Mouse (Mus musculus): ENCODE measurements around the gene Plin1. TPM values are rescaled to one million over a fixed set of nuclear protein-coding genes. Genes with fewer than 3 reads are reported as not detected.

The Plin1 gene
- polyA plus RNA-seq (2011; ENCODE audit: insufficient read depth, insufficient read length, low replicate concordance, missing spikeins): 2.3 TPM in 1 of 2 replicates, not detected in the other

DNA sequence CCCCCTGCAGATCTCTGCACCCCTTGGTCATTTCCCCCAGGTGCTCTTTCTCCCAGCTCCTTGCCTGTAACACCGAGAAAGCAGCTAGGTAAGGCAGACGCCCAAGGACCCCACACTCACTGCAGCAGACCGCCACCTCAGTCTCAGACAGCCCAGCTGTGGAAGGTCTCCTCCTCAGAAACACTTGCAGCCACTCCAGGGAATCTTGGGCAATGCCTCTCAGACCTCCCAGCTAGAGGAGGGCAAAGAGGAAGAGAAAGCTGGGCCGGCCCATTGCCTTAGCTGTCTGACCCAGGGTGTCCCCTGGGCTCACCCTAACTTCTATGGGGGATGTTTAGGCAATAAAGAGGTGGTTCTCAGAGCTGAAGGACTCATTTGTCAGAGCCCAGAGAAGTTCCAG lies at the start of gene Plin1:
Gene Plin1 (minus strand): TSS at position 282 of the 400 bp plus-strand sequence.
- no peak for TF ChIP-seq POLR2A (IDR thresholded peaks at IDR 0.05; ENCODE audit: borderline replicate concordance, control insufficient read depth, low read depth, low read length)
- no peak for TF ChIP-seq CTCF (IDR thresholded peaks at IDR 0.05; ENCODE audit: control insufficient read depth, insufficient read depth, low read length)
- Histone ChIP-seq H3K4me1 (ENCODE audit: control insufficient read depth, insufficient read depth, low read length) (no peaks in the 10 kb centered on the region), H3K27ac (ENCODE audit: control insufficient read depth, insufficient read depth, low read depth, low read length, poor library complexity) (no peak within 1 kb of the TSS), H3K4me3 (replicated peaks; ENCODE audit: control insufficient read depth, low read depth, low read length) (no peak within 1 kb of the TSS)
- WGBS: 37% methylated on average over 4 of the region's 4 CpGs

- WGBS: 85% methylated on average over 2 of the region's 2 CpGs
Observed at GRCm38 (mm10) chr7:79782516-79782855, 49.8 kb upstream of the Plin1 start.

GRCm38 (mm10) chr7:79781826-79782515 lies 49.3 kb upstream of the Plin1 start:
- H3K27ac ChIP-seq (ENCODE audit: control insufficient read depth, insufficient read depth, low read depth, low read length, poor library complexity): no peak overlapping the region
- WGBS: 87% methylated on average over 11 of the region's 11 CpGs

More at GRCm38 (mm10) chr7:79782516-79782855, 49.8 kb upstream of the Plin1 start:
- no peaks in the 10 kb centered on the region for H3K4me1 ChIP-seq (ENCODE audit: control insufficient read depth, insufficient read depth, low read length)
- H3K4me3 ChIP-seq (replicated peaks; ENCODE audit: control insufficient read depth, low read depth, low read length): no peak overlapping the region
- TF ChIP-seq POLR2A (IDR thresholded peaks at IDR 0.05; ENCODE audit: borderline replicate concordance, control insufficient read depth, low read depth, low read length) (no peak), CTCF (IDR thresholded peaks at IDR 0.05; ENCODE audit: control insufficient read depth, insufficient read depth, low read length) (no peak)
- no peak overlapping the region for H3K27ac ChIP-seq (ENCODE audit: control insufficient read depth, insufficient read depth, low read depth, low read length, poor library complexity)

DNA sequence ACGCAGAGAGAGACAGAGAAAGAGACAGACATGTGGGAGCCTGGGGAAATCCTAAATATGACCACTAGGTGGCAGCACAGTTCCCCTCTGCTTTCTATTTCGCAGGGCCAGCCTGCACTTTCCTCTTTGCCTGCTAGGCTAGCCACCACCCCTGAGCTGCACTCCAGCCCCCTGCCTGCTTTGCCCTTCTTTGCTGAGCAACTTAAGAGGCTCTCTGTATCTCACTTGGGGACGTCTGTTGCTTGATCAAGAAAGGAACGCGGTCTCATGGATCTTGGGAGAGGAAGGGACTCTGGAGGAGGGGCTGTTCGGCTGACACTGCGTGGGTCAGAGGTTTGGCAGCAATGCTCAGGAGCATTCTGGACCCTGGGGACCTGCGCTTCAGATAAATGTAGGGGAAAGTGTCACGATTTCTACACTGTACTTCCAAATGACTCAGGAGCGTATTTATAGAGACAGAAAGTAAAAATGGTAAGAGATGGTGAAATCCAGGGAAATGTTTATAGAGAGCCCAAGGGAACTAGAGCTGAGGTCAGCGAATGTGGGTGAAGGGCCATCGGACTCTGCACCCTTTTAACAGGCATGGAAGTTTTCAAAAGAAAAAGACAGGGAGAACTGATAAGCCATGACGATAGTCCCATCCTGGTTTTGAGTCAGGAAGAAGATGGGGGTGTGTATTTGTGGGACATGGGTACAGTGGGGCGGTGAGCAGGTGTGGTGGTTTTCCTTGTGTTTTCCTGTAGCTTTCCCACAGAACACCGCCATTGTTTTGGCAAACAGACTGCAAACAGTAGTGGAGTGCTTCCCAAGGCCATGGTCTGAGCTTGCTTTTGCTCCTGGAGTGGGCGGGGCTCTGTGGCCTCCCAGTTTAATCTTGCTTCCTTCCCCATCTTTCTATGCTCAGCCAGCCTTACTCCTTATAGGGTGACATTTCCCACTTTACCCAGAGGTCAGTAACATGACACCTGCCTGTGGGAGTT lies 48.2 kb upstream of the Plin1 start:
- no peak overlapping the region for H3K27ac ChIP-seq (ENCODE audit: control insufficient read depth, insufficient read depth, low read depth, low read length, poor library complexity)
- WGBS: 23% methylated on average over 16 of the region's 16 CpGs

More at GRCm38 (mm10) chr7:79781826-79782515, 49.3 kb upstream of the Plin1 start:
- H3K4me1 ChIP-seq (ENCODE audit: control insufficient read depth, insufficient read depth, low read length): no peaks in the 10 kb centered on the region
- TF ChIP-seq POLR2A (IDR thresholded peaks at IDR 0.05; ENCODE audit: borderline replicate concordance, control insufficient read depth, low read depth, low read length): no peak
- no peak for TF ChIP-seq CTCF (IDR thresholded peaks at IDR 0.05; ENCODE audit: control insufficient read depth, insufficient read depth, low read length)
- no peak overlapping the region for H3K4me3 ChIP-seq (replicated peaks; ENCODE audit: control insufficient read depth, low read depth, low read length)

GRCm38 (mm10) chr7:79771561-79772512 lies 39.1 kb upstream of the Plin1 start:
- WGBS: 78% methylated on average over 15 of the region's 15 CpGs
- Histone ChIP-seq H3K27ac (ENCODE audit: control insufficient read depth, insufficient read depth, low read depth, low read length, poor library complexity) (no peak overlapping the region), H3K4me3 (replicated peaks; ENCODE audit: control insufficient read depth, low read depth, low read length) (no peak overlapping the region), H3K4me1 (ENCODE audit: control insufficient read depth, insufficient read depth, low read length) (no peaks in the 10 kb centered on the region)
- no peak for TF ChIP-seq POLR2A (IDR thresholded peaks at IDR 0.05; ENCODE audit: borderline replicate concordance, control insufficient read depth, low read depth, low read length)
- no peak for TF ChIP-seq CTCF (IDR thresholded peaks at IDR 0.05; ENCODE audit: control insufficient read depth, insufficient read depth, low read length)

More for the DNA sequence above, 48.2 kb upstream of the Plin1 start:
- no peaks in the 10 kb centered on the region for H3K4me1 ChIP-seq (ENCODE audit: control insufficient read depth, insufficient read depth, low read length)
- peak overlapping the region; percentile 10 for H3K4me3 ChIP-seq (replicated peaks; ENCODE audit: control insufficient read depth, low read depth, low read length)
- peak; percentile 79 for TF ChIP-seq CTCF (IDR thresholded peaks at IDR 0.05; ENCODE audit: control insufficient read depth, insufficient read depth, low read length)
- TF ChIP-seq POLR2A (IDR thresholded peaks at IDR 0.05; ENCODE audit: borderline replicate concordance, control insufficient read depth, low read depth, low read length): no peak

DNA sequence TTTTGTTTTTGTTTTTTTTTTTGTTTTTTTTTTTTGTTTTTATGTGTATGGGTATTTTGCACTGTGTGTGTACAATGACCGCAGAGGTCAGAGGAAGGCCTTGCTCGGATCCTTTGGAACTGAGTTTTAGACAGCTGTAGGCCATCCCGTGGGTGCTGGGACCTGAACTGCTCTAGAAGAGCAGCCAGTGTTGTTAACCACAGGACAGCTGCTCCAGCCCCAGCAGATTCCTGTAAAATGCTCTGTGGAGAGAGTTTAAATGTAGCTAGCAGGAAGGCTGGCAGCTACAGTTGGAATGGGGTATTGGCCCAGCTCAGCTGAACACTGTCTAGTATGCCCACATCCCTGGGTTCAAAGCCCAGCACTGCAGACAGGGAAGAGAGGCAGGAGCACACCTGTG lies 37.0 kb upstream of the Plin1 start:
- Histone ChIP-seq H3K4me3 (replicated peaks; ENCODE audit: control insufficient read depth, low read depth, low read length) (no peak overlapping the region), H3K4me1 (ENCODE audit: control insufficient read depth, insufficient read depth, low read length) (no peaks in the 10 kb centered on the region), H3K27ac (ENCODE audit: control insufficient read depth, insufficient read depth, low read depth, low read length, poor library complexity) (no peak overlapping the region)
- TF ChIP-seq CTCF (IDR thresholded peaks at IDR 0.05; ENCODE audit: control insufficient read depth, insufficient read depth, low read length): no peak
- no peak for TF ChIP-seq POLR2A (IDR thresholded peaks at IDR 0.05; ENCODE audit: borderline replicate concordance, control insufficient read depth, low read depth, low read length)
- 66% methylated on average over 3 of the region's 3 CpGs for WGBS

GRCm38 (mm10) chr7:79765991-79766390 lies 33.3 kb upstream of the Plin1 start:
- Histone ChIP-seq H3K27ac (ENCODE audit: control insufficient read depth, insufficient read depth, low read depth, low read length, poor library complexity) (no peak overlapping the region), H3K4me3 (replicated peaks; ENCODE audit: control insufficient read depth, low read depth, low read length) (no peak overlapping the region), H3K4me1 (ENCODE audit: control insufficient read depth, insufficient read depth, low read length) (no peaks in the 10 kb centered on the region)
- no peak for TF ChIP-seq CTCF (IDR thresholded peaks at IDR 0.05; ENCODE audit: control insufficient read depth, insufficient read depth, low read length)
- TF ChIP-seq POLR2A (IDR thresholded peaks at IDR 0.05; ENCODE audit: borderline replicate concordance, control insufficient read depth, low read depth, low read length): no peak
- WGBS: 51% methylated on average over 1 of the region's 1 CpGs

All from bone marrow, adult 2 months (tissue).